Mouse (Mus musculus): Measurements from ENCODE around the gene H60b. TPM values are rescaled to one million over a fixed set of nuclear protein-coding genes. Genes with fewer than 3 reads are reported as not detected.

The H60b gene
- polyA plus RNA-seq, 1 experiment from 2014 or later, result 1.4 TPM

DNA sequence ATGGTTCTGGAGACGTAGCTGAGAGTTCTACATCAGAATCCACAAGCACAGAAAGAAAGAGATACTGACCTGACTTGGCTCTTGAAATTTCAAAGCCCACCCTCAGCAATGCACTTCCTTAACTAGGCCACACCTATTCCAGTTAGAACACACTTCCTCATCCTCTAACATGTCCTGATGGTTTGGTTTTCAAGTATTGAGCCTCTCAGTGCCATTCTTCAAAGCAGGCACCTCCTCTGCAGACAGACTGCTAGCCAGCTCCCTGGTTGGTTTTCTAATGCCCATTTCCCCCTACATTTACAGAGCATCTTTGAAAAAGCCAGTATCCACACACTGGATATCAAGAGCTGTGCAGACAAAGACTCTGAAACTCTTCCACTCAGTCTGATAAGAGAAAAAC is 143.3 kb downstream of the H60b start:
- no peak overlapping the region for H3K27ac ChIP-seq
- no peak for ATAC-seq
- 74% methylated on average over 1 of the region's 1 CpGs for WGBS

DNA sequence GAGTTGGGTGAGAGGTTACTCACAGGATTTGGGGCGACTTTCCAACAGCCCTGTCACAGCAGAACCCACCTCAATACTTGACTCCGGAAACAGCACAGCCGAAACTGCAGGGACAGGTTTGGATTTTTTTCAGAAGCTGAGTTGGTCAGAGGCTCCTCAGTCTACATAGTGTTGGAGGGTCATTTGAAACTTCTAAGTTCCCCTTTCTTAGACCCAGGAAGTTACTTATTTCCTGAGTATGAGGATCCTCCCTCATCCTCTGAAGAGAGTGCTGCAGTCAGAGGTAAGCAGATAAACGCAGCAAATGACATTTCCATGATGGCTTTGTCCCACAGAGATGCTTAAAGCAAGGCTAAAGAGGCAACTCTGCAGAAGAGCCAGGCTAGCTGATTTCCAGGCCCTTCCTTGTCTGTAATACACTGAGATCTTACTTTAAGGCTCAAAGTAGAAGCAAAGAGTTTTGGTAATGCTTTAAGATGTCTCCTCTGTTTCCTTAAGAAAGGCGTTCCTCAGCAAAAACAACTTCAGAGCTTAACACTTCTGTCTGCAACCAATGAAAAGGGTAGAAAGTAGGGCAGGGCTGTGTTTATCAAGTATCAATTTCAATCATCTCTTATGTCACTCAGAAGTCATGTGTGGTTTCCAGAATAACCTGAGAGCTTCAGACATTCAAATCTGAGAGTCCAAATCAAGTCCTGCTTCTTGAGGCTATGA is 144.1 kb downstream of the H60b start:
- Histone ChIP-seq H3K36me3 (no peaks in the 10 kb centered on the region), H3K4me1 (replicated peaks) (no peaks in the 10 kb centered on the region), H3K27me3 (no peaks in the 10 kb centered on the region), H3K4me2 (replicated peaks) (no peak overlapping the region), H3K9me3 (no peaks in the 10 kb centered on the region), H3K27ac (no peak overlapping the region), H3K9ac (replicated peaks) (no peak overlapping the region), H3K4me3 (replicated peaks) (no peak overlapping the region)
- WGBS, result 80% methylated on average over 5 of the region's 5 CpGs
- no peak for ATAC-seq

More for the DNA sequence above, 143.3 kb downstream of the H60b start:
- Histone ChIP-seq H3K4me1 (replicated peaks) (no peaks in the 10 kb centered on the region), H3K27me3 (no peaks in the 10 kb centered on the region), H3K36me3 (no peaks in the 10 kb centered on the region), H3K4me2 (replicated peaks) (no peak overlapping the region), H3K9me3 (no peaks in the 10 kb centered on the region), H3K4me3 (replicated peaks) (no peak overlapping the region), H3K9ac (replicated peaks) (no peak overlapping the region)

DNA sequence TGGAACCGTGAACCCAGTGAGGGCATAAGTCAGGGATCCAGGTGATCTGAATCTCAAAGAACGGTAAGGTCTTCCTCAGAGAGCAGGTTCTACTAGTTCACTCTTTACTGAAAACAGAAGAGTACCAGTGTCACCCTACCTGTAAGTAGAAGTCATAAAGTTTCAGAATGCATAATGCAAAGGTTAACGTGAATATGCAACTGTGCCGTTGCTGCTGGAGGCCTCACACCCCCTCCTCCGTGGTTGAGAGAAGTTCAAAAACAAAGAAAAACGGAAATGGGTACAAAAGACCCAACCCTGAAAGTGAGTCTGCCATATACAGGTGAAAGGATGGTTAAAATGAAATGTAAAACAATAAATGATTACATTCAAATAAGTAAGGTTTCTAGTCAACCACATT is 145.3 kb downstream of the H60b start:
- Histone ChIP-seq H3K27ac (no peak overlapping the region), H3K4me3 (replicated peaks) (no peak overlapping the region), H3K9me3 (no peaks in the 10 kb centered on the region), H3K4me1 (replicated peaks) (no peaks in the 10 kb centered on the region), H3K27me3 (no peaks in the 10 kb centered on the region), H3K4me2 (replicated peaks) (no peak overlapping the region), H3K36me3 (no peaks in the 10 kb centered on the region), H3K9ac (replicated peaks) (no peak overlapping the region)
- 92% methylated on average over 6 of the region's 6 CpGs for WGBS
- ATAC-seq, result no peak

DNA sequence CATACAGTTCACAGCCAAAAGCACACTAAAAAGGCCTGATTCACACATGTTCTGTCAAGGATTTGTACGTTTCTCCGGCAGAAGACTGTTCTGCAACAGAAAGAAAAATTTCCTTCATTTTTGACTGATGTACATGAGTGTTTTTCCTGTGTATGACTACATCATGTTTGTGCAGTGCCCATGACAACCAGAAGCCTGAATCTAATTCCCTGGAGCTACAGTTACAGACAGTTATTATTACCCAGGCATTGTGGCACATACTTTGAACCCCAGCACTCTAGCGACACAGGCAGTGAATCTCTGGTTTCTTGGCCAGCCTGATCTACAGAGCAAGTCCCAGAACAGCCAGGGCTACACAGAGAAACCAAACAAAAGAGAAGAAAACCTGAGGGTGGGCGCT is 147.4 kb downstream of the H60b start:
- no peaks in the 10 kb centered on the region for H3K27me3 ChIP-seq
- no peak overlapping the region for H3K27ac ChIP-seq
- no peak overlapping the region for H3K4me2 ChIP-seq (replicated peaks)
- no peaks in the 10 kb centered on the region for H3K9me3 ChIP-seq
- H3K36me3 ChIP-seq, result no peaks in the 10 kb centered on the region
- H3K9ac ChIP-seq (replicated peaks), result no peak overlapping the region
- WGBS, result 87% methylated on average over 4 of the region's 4 CpGs
- ATAC-seq, result no peak
- no peaks in the 10 kb centered on the region for H3K4me1 ChIP-seq (replicated peaks)
- no peak overlapping the region for H3K4me3 ChIP-seq (replicated peaks)

DNA sequence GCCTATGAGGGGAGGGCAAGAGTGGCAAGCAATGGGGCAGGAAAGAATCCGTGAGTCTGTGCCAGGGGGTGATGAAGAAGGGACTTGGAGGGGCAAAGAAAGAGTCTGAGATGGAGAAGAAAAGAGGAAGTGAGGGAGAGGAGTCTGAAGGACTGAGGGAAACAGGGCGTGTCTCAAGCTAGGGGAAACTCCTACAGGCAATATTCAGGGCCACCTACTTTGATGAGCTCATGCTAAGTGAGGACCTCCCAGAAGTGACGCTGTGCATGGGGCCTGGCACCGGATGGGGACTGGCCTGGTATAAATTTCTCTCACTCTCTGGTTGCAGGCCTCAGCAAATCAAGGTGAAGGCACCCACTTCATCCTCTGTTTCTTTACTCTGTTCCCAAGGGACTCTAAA is 148.1 kb downstream of the H60b start:
- H3K4me1 ChIP-seq (replicated peaks), result no peaks in the 10 kb centered on the region
- ATAC-seq, result no peak
- 84% methylated on average over 4 of the region's 4 CpGs for WGBS
- no peak overlapping the region for H3K4me3 ChIP-seq (replicated peaks)
- no peak overlapping the region for H3K27ac ChIP-seq
- no peaks in the 10 kb centered on the region for H3K36me3 ChIP-seq
- no peak overlapping the region for H3K4me2 ChIP-seq (replicated peaks)
- no peaks in the 10 kb centered on the region for H3K27me3 ChIP-seq
- H3K9me3 ChIP-seq, result no peaks in the 10 kb centered on the region
- H3K9ac ChIP-seq (replicated peaks), result no peak overlapping the region

DNA sequence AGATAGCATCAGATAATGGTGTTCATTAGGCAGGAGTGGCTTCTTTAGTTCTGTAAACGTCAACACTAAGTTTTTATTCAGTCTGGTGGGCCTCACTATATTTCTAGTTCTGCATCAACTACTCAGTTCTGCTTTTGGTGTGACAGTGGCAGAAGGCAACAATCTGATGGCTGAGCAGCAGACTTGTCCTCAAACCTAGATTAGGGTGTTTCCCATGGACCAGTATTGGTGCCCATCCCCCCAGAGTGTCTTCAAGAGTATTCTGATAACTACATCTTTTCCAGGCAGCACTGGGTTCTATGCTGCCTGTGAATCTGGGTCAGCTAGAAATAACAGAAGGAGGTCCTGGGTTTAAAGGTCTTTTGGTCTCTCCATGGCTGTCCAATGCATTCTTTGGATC is 149.8 kb downstream of the H60b start:
- no peak overlapping the region for H3K4me2 ChIP-seq (replicated peaks)
- H3K27ac ChIP-seq, result no peak overlapping the region
- no peaks in the 10 kb centered on the region for H3K9me3 ChIP-seq
- no peak overlapping the region for H3K9ac ChIP-seq (replicated peaks)
- H3K27me3 ChIP-seq, result no peaks in the 10 kb centered on the region
- ATAC-seq, result no peak
- no peaks in the 10 kb centered on the region for H3K4me1 ChIP-seq (replicated peaks)
- WGBS, result 84% methylated on average over 1 of the region's 1 CpGs
- H3K36me3 ChIP-seq, result no peaks in the 10 kb centered on the region
- no peak overlapping the region for H3K4me3 ChIP-seq (replicated peaks)

DNA sequence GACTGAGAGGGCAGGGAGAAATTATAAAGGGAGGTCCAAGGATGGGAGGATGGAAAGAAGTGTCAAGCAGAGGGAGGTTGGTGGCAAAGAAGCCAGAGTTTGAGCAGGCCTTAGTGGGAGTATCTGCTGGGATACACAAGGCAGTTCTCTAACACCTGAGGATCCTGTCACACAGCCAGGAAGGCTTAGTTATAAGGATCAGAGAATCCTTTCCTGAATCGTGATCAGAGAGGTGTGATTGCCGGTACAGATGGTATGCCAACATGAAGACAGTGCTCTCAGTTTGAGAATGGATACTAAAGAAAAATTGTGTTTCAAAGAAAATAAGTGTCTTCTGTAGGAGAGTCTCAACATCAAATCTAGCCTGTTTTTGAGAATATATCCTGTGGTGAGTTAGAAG is 164.5 kb downstream of the H60b start:
- Histone ChIP-seq H3K27ac (no peak overlapping the region), H3K27me3 (no peaks in the 10 kb centered on the region), H3K36me3 (no peaks in the 10 kb centered on the region), H3K4me2 (replicated peaks) (no peak overlapping the region), H3K4me1 (replicated peaks) (no peaks in the 10 kb centered on the region), H3K9ac (replicated peaks) (no peak overlapping the region), H3K9me3 (no peaks in the 10 kb centered on the region), H3K4me3 (replicated peaks) (no peak overlapping the region)
- ATAC-seq, result no peak
- WGBS, result 99% methylated on average over 2 of the region's 2 CpGs

Other genes starting within 250 kb of the H60b start
- gene 4930444G20Rik, start 90.5 kb upstream of the H60b start, polyA plus RNA-seq (2015; fragmentation: Nextera tagmentation; extraction: Ambion mirVana), result not detected in 2 replicates
- gene E030030I06Rik, start 9.3 kb upstream of the H60b start, polyA plus RNA-seq (2015; fragmentation: Nextera tagmentation; extraction: Ambion mirVana), result 8.6 and 9.6 TPM in 2 replicates
- gene Raet1e, start within 50 bp of the H60b start, polyA plus RNA-seq (2015; fragmentation: Nextera tagmentation; extraction: Ambion mirVana), result 2.3 and 2.7 TPM in 2 replicates
- gene Raet1d, start 202.0 kb downstream of the H60b start, polyA plus RNA-seq (2015; fragmentation: Nextera tagmentation; extraction: Ambion mirVana), result 5.5 and 5.9 TPM in 2 replicates